Mouse (Mus musculus) G1E (cell line): ENCODE results near the gene Hoxa3.

ENCODE experiments used
- CTCF ChIP-seq: IDR thresholded peaks from 2 replicates; pipeline ENCODE4 v1.5.1; 2012; ENCODE audit warnings: low read depth, low read length, inconsistent platforms, mixed read lengths
- GATA1 ChIP-seq: IDR thresholded peaks from 2 replicates; pipeline ENCODE4 v1.6.1; 2012; ENCODE audit warnings: borderline replicate concordance, low read length, inconsistent platforms, mixed read lengths
- GATA2 ChIP-seq: IDR thresholded peaks from 2 replicates; pipeline ENCODE4 v1.6.1; 2012; ENCODE audit warnings: low read depth, low read length, inconsistent platforms, borderline replicate concordance
- POLR2AphosphoS5 ChIP-seq: IDR thresholded peaks from 2 replicates; pipeline ENCODE4 v1.6.1; 2012; ENCODE audit warnings: low read depth, low read length, inconsistent platforms; ENCODE audit not compliant: insufficient replicate concordance
- TAL1 ChIP-seq: conservative IDR thresholded peaks from 2 replicates; pipeline ENCODE4 v1.6.1; 2012; ENCODE audit warnings: low read depth, low read length, inconsistent platforms, mixed read lengths

DNA sequence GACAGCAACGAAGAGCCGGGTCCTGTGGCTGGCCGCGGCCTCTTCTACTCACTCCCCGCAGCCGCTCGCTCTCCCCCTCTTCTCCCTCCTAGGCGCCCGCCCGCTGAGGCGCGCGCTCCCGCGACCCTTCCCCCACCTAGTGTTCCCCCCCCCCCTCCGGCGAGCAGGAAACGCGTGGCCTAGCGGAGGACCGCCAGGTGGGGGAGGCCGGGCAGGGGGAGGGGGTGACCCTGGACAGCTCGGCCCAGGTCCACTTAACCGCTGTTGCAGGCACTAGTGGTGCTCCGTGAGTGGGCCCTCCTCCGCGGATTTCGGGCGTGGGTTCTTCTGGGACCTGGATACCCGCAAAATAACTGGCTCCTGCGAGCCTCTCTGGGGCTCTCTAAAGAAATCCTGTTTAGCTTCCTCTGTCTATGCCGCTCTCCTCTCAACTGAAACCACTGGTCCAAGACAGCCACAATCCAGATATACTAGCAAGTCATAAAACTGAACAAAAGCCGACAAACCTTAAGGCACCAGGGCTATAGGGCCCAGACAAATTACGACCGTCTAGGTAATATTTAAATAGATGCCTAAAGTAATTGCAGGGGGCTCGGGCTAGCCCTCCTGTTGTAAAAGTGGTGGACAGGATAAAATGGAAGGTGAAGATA, 17.5 kb upstream of the Hoxa3 start, which contains the start of gene Hoxa9:
- TF ChIP-seq CTCF: no peak
- TF ChIP-seq GATA2: no peak
- TF ChIP-seq TAL1: no peak
- TF ChIP-seq POLR2AphosphoS5: no peak
- TF ChIP-seq GATA1: no peak
